Mouse (Mus musculus) E14TG2a.4 (cell line): Measurements from ENCODE around the gene Fbxo28.

ENCODE experiments used
- H3K27me3 ChIP-seq: 2 replicates; pipeline ENCODE4 v1.6.1; 2014; ENCODE audit warnings: low read length, control low read depth; ENCODE audit not compliant: insufficient read depth
- H3K36me3 ChIP-seq: 2 replicates; pipeline ENCODE4 v1.6.1; 2014; ENCODE audit warnings: low read length, control low read depth; ENCODE audit not compliant: insufficient read depth
- H3K4me1 ChIP-seq: replicated peaks from 2 replicates; pipeline ENCODE4 v1.6.1; 2014; ENCODE audit warnings: low read depth, low read length, control low read depth
- H3K4me3 ChIP-seq: replicated peaks from 2 replicates; pipeline ENCODE4 v1.5.1; 2014; ENCODE audit warnings: mild to moderate bottlenecking, low read length
- H3K9me3 ChIP-seq: 2 replicates; pipeline ENCODE4 v1.6.1; 2014; ENCODE audit warnings: low read length, control low read depth
- CTCF ChIP-seq: conservative IDR thresholded peaks from 2 replicates; pipeline ENCODE4 v1.5.1; 2014; ENCODE audit warnings: low read length
- NANOG ChIP-seq: IDR thresholded peaks from 2 replicates; pipeline ENCODE4 v1.6.1; 2014; ENCODE audit warnings: borderline replicate concordance, low read length, mixed read lengths
- POU5F1 ChIP-seq: IDR thresholded peaks from 2 replicates; pipeline ENCODE4 v1.6.1; 2014; ENCODE audit warnings: low read length, borderline replicate concordance

Fbxo28 gene

DNA sequence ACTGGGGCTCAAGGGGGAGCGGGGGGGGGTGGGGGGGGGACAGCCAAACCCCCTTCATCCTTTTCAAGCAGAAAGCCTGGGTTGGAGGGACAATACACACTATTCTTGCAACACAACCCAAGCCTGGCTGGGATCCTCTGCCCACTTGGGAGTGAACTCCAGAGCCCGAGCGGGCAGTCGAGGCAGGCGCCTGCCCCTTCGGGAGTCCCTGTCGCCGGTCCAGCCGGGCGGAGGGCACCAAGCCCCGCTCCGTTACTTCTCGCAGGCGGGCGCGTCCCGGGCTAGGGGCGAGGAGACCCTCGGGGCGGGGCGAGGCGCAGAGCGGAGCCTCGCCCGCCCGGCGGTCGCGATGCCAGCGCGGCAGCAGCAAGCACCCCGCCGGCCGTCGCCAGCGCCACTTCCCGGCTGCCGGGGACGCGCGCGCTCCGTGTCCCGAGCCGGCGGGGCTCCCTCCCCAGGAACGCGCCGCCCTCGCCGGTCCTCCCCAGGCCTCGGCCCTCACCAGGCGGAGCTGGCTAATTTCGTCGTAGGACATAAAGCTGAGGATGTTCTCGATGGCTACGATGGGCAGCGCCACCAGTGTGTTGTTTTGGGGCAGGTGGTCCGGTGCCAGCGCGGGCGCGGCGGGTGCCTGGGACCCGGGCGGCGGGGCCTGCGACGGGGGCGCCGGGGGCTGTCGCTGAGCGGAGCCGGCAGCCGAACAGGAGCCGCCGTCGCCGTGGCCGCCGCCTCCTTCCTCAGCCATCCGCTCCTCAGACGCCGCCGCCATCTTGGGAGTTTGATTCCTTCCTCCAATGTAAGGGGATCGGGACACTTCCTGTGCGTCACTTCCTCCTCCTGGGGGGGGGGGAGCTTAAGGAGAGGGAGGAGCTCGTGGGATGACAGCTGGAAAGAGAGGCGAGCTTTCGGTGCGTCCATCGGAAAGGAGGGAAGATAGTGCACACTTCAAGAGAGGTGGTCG is at the start of gene Fbxo28:
Gene Fbxo28, minus strand, starts transcription at position 809 of the 961 bp plus-strand sequence.
- Histone ChIP-seq H3K4me3 (peak within 1 kb of the TSS; percentile 98), H3K4me1 (peaks cover 51% of the 10 kb centered on the region), H3K27me3 (no peaks in the 10 kb centered on the region), H3K9me3 (no peaks in the 10 kb centered on the region), H3K36me3 (peaks cover 7% of the 10 kb centered on the region)
- no peak for TF ChIP-seq CTCF
- TF ChIP-seq POU5F1 = no peak
- no peak for TF ChIP-seq NANOG

DNA sequence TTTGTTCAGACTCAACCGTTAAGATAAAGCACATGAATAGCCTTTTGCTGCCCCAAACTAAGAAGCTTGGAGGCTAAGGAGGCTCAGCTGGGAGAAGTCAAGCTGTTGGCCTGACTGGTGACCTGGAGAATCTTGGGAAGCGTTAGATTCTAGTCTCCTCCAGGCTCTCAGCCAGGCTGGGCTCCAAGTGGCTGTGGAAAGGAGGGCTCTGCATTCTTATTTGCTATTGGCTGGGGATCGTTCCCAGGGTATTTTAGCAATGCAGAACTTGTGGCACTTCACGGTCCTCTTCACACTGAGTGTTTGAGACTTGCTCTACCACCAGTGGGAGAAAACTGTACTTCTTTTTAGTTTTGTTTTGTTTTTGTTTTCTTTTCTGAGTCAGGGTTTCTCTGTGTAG is 47.3 kb upstream of the Fbxo28 start:
- H3K4me1 ChIP-seq = no peaks in the 10 kb centered on the region
- H3K4me3 ChIP-seq = no peak overlapping the region
- no peak for TF ChIP-seq POU5F1
- TF ChIP-seq CTCF = no peak
- no peak for TF ChIP-seq NANOG
- H3K27me3 ChIP-seq = no peaks in the 10 kb centered on the region; the same call in 1 of the 2 replicates
- no peaks in the 10 kb centered on the region for H3K9me3 ChIP-seq
- H3K36me3 ChIP-seq = no peaks in the 10 kb centered on the region

DNA sequence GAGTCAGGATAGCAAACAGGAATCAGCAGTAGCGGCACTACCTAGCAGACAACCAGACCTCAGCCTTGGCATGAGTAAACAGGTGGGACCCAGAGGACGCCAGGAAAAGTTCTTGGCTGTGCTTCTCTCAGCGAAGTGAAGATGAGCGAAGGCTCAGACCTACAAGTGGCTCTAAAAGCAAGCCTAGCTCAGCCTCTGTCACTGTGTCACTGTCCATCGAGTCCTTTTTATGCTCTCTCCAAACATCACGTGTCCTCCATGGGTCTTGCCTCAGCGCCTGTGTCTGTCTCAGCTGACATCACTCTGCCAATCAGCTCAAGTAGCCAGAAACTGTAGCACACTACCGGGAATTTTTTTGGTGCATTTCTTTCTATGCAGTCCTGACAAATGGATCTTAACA is 45.0 kb upstream of the Fbxo28 start:
- no peaks in the 10 kb centered on the region for H3K9me3 ChIP-seq
- peaks cover 3% of the 10 kb centered on the region for H3K27me3 ChIP-seq
- no peaks in the 10 kb centered on the region for H3K4me1 ChIP-seq
- H3K36me3 ChIP-seq = no peaks in the 10 kb centered on the region
- no peak overlapping the region for H3K4me3 ChIP-seq
- no peak for TF ChIP-seq CTCF
- TF ChIP-seq POU5F1 = no peak
- no peak for TF ChIP-seq NANOG

DNA sequence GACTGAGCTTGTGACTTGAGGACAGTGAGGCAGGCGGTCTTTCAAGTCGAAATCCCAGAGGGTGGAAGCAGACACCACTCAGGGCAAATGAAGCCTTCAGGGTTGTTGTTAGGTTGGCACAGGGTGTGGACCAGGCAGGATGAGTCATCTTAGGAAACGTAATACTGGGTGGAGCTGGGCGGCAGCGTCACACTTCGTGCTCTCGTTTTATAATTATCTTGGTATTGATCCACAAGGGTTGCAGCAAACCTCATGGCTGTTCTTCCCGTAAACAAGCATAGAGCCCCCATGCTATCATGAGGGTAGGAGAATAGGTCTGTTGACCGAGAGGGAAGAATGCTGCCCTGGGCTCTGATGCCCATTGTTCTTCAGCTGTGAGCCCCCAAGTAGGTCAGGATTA is 41.7 kb upstream of the Fbxo28 start:
- peaks cover 3% of the 10 kb centered on the region for H3K27me3 ChIP-seq
- TF ChIP-seq CTCF (no peak), NANOG (no peak), POU5F1 (no peak)
- no peaks in the 10 kb centered on the region for H3K36me3 ChIP-seq
- no peaks in the 10 kb centered on the region for H3K4me1 ChIP-seq
- no peak overlapping the region for H3K4me3 ChIP-seq
- H3K9me3 ChIP-seq = no peaks in the 10 kb centered on the region

DNA sequence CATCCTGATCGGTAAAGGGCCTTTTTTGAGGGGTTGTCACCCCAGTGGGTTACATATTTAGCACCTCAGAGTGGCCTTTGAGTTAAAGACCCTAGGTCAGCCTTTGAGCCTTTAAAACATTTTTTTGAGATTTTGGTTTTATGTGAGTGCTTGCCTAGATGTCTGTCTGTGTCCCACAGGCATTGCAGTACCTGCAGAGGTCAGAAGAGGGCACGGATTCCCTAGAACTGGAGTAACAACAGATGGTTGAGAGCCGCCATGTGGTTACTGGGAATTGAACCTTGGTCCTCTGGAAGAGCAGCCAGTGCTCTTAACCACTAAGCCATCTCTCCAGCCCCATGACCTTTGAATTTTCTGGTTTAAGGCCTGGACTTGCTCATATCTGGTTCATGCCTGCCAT is 39.9 kb upstream of the Fbxo28 start:
- TF ChIP-seq CTCF = peak; percentile 58
- no peak for TF ChIP-seq POU5F1
- H3K4me3 ChIP-seq = no peak overlapping the region
- peaks cover 6% of the 10 kb centered on the region for H3K27me3 ChIP-seq
- no peaks in the 10 kb centered on the region for H3K4me1 ChIP-seq
- no peaks in the 10 kb centered on the region for H3K9me3 ChIP-seq
- no peaks in the 10 kb centered on the region for H3K36me3 ChIP-seq

DNA sequence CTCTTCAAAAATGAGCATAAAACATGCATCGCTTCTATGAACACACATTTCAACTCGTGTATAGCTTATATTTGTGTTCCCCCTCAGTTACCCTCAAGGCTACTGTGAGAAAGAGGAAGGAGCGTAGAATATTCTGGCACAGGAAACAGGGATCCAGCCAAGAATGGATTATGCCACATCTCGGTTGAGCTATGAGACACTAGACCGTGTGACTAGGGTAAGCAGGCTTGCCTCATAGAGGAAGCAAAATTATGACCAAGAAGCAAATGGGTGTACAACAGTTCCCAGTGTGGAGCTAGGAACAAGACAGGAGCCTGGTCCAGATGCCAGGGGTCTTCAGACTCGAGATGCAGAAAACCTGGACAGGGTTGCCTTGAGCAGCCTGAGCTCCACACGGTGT is 39.3 kb upstream of the Fbxo28 start:
- peaks cover 6% of the 10 kb centered on the region for H3K27me3 ChIP-seq
- H3K4me3 ChIP-seq = no peak overlapping the region

DNA sequence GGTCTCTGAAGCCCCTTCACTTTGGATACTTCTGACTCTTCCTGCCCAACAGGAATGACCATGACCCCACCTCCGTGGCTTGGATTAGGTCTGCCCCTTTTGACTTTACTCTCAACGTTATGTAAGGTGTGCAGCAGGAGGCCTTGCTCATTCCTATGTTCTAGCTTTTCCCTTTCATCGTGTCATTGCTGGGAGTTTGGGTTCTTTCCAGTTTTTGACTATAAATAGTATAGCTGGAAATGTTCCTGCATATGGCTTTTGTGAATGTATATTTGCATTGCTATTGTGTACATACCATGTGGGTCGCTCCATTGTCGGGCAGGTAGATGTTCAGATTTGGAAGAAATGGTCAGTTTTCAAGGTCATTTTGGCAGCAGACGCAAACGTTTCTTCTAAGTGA is 37.4 kb upstream of the Fbxo28 start:
- H3K4me3 ChIP-seq = no peak overlapping the region
- no peak for TF ChIP-seq NANOG
- TF ChIP-seq CTCF = no peak
- no peak for TF ChIP-seq POU5F1
- H3K9me3 ChIP-seq = no peaks in the 10 kb centered on the region
- H3K27me3 ChIP-seq = peaks cover 10% of the 10 kb centered on the region; the same call in 1 of the 2 replicates
- no peaks in the 10 kb centered on the region for H3K36me3 ChIP-seq
- H3K4me1 ChIP-seq = no peaks in the 10 kb centered on the region

More for the DNA sequence above, 39.3 kb upstream of the Fbxo28 start:
- Histone ChIP-seq H3K9me3 (no peaks in the 10 kb centered on the region), H3K4me1 (no peaks in the 10 kb centered on the region), H3K36me3 (no peaks in the 10 kb centered on the region)
- TF ChIP-seq CTCF = no peak
- TF ChIP-seq POU5F1 = no peak
- no peak for TF ChIP-seq NANOG

DNA sequence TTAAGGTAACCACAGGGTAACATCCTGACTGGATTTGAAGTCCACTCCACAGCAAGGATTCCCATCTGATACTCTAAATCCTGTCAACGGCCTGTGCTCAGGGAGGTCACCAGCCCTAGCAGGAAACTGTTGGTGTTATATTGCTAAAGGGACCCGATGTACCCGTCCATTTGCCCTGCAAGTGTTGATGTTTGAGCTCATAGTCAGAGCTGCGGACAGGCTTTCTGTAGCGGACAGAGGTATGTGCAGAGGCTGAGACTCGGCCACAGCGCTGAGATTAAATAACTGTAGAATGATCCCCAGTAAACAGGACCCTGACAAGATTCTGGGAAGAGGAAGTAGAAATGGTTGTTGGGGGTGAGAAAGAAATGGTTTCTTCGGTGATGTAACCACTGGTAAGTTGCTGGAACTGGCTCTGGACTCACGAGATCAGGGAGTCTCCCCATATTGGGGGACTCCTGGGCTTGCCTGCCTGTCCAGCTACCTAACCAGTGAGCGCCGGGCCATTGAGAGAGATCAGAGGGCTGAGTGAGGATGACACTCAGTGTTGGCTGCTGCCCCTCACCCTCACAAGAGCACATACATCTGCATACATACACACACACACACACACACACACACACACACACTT is 36.9 kb upstream of the Fbxo28 start:
- no peak overlapping the region for H3K4me3 ChIP-seq
- TF ChIP-seq POU5F1 (no peak), NANOG (no peak), CTCF (no peak)
- H3K4me1 ChIP-seq = no peaks in the 10 kb centered on the region
- no peaks in the 10 kb centered on the region for H3K36me3 ChIP-seq
- no peaks in the 10 kb centered on the region for H3K9me3 ChIP-seq
- H3K27me3 ChIP-seq = peaks cover 14% of the 10 kb centered on the region; the same call in 1 of the 2 replicates
